Mouse (Mus musculus) natural killer cell, adult 2 months (primary cell): Measurements from ENCODE around the gene Lrch1.
A peak's percentile ranks its signal among the peaks of the same experiment; 100 is the strongest.

ENCODE experiments used
- DNase-seq, 2 experiments: peaks; one replicate each; pipeline ENCODE4 v3.0.0; 2022; ENCODE audit warnings: low spot score in 2 of 2

Lrch1 gene

GRCm38 (mm10) chr14:74893085-74893648 is 54.5 kb downstream of the Lrch1 start:
- DNase-seq, result no peak

- no peak for DNase-seq
Measured at GRCm38 (mm10) chr14:74889304-74889703, 58.4 kb downstream of the Lrch1 start.

GRCm38 (mm10) chr14:74888103-74888502 is 59.6 kb downstream of the Lrch1 start:
- no peak for DNase-seq

GRCm38 (mm10) chr14:74886453-74886852 is 61.2 kb downstream of the Lrch1 start:
- no peak for DNase-seq

- DNase-seq, result no peak
Measured at GRCm38 (mm10) chr14:74884920-74885319, 62.8 kb downstream of the Lrch1 start.

- no peak for DNase-seq
Measured at GRCm38 (mm10) chr14:74884024-74884680, 63.5 kb downstream of the Lrch1 start.

- DNase-seq, result no peak
Measured at GRCm38 (mm10) chr14:74883204-74883603, 64.5 kb downstream of the Lrch1 start.

- no peak for DNase-seq
Measured at GRCm38 (mm10) chr14:74882754-74883153, 64.9 kb downstream of the Lrch1 start.

GRCm38 (mm10) chr14:74880868-74881267 is 66.8 kb downstream of the Lrch1 start:
- no peak for DNase-seq

GRCm38 (mm10) chr14:74879480-74879879 is 68.2 kb downstream of the Lrch1 start:
- DNase-seq, result no peak

GRCm38 (mm10) chr14:74877287-74877686 is 70.4 kb downstream of the Lrch1 start:
- no peak for DNase-seq

- DNase-seq, result no peak
Measured at GRCm38 (mm10) chr14:74871220-74871619, 76.5 kb downstream of the Lrch1 start.

- DNase-seq, result no peak
Measured at GRCm38 (mm10) chr14:74868902-74869230, 78.8 kb downstream of the Lrch1 start.

- no peak for DNase-seq
Measured at GRCm38 (mm10) chr14:74868188-74868901, 79.3 kb downstream of the Lrch1 start.

- DNase-seq, result no peak
Measured at GRCm38 (mm10) chr14:74867076-74868042, 80.3 kb downstream of the Lrch1 start.

GRCm38 (mm10) chr14:74865738-74866137 is 81.9 kb downstream of the Lrch1 start:
- DNase-seq, result no peak

GRCm38 (mm10) chr14:74864805-74865483 is 82.7 kb downstream of the Lrch1 start:
- DNase-seq, result no peak

GRCm38 (mm10) chr14:74861456-74861855 is 86.2 kb downstream of the Lrch1 start:
- DNase-seq, result no peak

GRCm38 (mm10) chr14:74859154-74859553 is 88.5 kb downstream of the Lrch1 start:
- DNase-seq, result no peak

GRCm38 (mm10) chr14:74855429-74855828 is 92.2 kb downstream of the Lrch1 start:
- peak in 1 of 2 experiments; percentile 21 for DNase-seq

- DNase-seq, result no peak
Measured at GRCm38 (mm10) chr14:74853759-74854100, 93.9 kb downstream of the Lrch1 start.
